Mouse (Mus musculus) urinary bladder, postnatal 36 days (tissue): Measurements from ENCODE around the gene Gpr35.

Experiments
- DNase-seq, 2 experiments: peaks; one replicate each; pipeline ENCODE4 v3.0.0; 2022; ENCODE audit warnings: low spot score in 2 of 2, mixed read lengths in 1 of 2

Gpr35 gene

DNA sequence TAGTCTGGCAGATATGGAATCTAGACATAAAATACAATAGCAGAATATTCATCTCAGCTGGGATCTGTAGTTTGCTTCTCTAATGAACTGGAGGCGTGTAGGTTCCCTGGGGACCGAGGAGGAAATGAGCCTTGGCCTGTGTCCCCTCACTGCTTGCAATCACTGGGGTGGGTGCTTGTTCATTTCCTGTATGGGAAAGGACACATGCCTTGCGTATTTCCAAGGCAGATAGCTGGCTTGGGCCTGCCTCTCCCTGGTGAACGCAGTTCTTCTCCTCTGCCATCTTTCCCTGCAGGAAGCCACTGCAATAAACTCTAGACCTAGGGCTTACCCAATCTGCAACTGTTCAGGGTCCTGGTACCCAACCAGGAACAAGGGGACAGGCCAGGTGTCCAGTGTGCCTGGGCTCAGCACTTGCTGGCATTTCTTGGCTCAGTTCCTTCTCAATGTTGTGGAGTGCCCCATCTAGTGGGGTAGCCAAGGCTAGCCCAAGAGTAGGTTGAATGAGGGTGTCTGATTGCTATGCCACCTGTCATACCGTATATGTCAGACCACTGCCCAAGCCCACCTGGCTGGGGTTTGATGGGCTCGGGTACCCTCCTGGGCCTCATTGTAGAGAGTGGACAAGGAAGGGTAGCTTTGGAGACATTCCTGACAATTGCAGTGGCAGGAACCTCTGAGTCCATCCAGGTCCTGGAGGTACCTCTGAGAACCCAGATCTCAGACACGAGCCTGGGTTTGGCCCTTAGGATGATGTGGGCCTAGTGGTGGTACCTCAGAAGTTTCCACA, 30.6 kb downstream of the Gpr35 start:
- peak in 1 of 2 experiments; percentile 23 for DNase-seq

GRCm38 (mm10) chr1:92982931-92983605, 32.4 kb downstream of the Gpr35 start:
- no peak for DNase-seq

DNA sequence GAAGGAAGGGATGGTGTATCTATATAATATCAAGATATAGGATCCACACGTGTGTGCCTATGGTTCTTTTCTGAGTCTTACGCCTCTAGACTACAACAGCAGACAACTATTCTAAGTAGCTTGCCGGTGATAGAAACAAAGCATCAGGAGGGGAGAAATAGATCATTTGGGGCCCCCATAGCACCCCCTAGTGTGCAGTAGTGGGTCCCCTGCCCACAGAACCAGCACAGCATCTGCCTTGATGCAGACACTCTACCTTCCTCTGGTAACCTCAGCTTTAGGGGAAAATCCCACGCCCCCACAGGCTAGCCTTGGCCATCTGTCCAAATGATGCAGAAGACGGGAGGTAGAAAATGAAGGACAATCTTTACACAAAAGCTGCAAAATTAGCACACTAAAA, 34.3 kb downstream of the Gpr35 start:
- no peak for DNase-seq

DNA sequence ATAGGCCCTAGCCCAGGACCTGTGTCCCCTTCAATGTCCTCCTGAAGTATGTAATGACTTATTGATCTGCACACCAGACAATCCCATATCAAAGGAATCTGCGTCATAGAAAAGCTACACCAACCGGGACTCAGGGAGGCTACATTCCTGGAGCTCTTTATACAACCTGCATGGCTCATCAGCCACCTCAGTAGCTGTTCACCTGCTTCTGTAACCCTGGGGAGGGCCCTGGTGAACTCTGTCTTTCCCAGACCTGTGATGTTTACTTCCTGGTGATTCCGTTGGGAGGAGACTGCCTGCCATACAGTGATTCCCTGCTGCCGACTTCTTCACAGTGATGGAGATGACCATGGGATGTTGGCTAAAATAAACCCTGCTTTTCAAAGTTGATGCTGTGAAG, 38.2 kb downstream of the Gpr35 start:
- no peak for DNase-seq

GRCm38 (mm10) chr1:92989891-92990290, 39.2 kb downstream of the Gpr35 start:
- no peak for DNase-seq

- DNase-seq = no peak
Measured at GRCm38 (mm10) chr1:92992214-92992855, 41.7 kb downstream of the Gpr35 start.

DNA sequence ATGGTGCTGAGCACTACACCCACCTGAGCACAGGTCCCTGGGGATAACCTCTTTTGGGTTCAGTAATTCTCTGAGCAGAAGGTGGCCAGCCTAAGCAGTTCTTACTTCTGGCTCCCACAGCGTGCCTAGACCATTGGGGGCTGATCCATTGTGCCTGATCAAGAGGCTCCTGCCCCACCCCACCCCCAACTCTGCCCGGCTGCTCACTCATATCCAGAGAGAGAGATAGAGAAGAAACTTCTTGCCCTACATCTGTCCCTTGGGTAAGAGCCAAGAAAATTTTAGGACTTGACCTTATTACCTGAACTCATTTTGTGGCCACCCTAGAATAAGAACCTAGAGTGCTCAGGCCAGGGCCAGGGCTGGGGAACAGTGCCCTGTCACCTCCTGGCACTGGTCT, 42.2 kb downstream of the Gpr35 start:
- no peak for DNase-seq

DNA sequence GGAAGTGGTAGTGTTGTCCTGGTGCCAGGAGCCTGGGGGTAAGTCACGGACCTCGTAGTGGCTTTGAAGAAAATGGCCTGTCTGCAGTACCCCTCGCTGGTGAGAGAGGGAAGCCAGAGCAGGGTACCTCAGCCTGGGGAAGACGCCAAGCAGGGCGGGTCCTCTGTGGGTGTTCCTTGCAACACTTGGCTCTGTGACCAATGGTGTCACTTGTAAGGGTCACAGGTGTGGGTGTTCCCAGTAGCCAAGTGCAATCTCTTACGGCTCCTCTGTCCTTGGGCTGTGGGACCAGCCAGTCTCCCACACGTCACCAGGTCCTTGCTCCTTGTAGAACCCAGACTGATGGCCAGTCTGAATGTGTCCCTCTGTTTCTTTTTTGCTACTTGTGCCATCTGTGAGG, 55.4 kb downstream of the Gpr35 start, which contains the start of gene Aqp12:
Gene Aqp12, plus strand, starts transcription at position 274 of the 400 bp plus-strand sequence.
- DNase-seq = no peak

GRCm38 (mm10) chr1:93009196-93009595, 58.5 kb downstream of the Gpr35 start:
- DNase-seq = no peak

DNA sequence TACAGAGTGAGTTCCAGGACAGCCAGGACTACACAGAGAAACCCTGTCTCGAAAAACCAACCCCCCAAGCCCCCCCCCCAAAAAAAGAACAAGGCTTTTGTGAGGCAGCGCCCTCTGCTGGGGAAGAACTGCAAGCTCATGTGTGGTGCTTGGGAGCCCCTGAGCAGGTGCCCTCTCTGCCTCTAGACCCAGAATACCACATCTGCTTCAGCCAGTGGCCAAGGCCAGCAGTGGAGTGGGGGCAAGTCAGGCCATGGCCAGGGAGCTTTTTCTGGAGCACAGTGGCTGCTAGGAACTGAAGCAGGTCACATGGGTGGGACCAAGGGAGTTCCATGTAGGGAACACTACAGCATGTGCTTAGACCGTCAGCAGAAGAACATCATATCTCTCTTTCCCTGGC, 60.1 kb downstream of the Gpr35 start:
- no peak for DNase-seq

GRCm38 (mm10) chr1:93012103-93012585, 61.5 kb downstream of the Gpr35 start:
- no peak for DNase-seq

DNA sequence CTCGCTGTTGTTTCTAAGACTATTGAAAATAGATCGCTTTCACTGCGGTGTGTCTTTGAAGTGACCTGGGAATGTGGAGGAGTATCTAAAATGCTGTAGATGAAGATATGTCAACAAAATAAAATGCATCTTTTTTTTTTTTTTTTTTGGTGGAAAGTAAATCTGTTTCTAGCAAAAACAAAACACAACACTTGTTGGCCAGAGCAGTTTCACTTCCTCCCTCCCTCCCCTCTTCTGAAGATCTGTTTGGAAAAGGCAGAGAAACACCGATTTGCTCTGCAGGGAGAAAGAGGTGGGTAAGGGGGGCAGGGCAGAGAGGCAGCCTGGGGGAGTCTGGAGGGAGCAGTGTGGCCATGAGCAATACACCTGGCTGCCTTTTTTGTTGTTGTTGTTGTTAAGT, 62.7 kb downstream of the Gpr35 start:
- DNase-seq = no peak

DNA sequence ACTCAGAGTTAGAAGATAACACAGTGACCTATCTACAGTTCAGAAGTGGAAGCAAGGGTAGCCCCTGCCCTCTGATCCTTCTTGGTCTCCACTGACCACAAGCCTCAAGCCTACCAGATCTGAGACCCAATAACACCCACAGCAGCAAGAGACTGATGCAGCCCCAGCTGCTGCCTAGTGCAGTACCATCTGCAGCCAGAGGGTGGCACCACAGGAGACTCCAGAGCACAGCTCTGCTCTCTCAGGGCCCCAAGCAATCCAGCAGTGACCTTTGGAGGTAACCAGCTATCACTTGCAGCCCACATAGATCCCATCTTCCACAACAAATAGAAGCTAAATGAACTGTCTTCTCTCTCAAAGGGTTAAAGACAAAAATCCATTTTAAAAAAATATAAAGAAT, 63.8 kb downstream of the Gpr35 start:
- peak; percentile 54 to 62 for DNase-seq

DNA sequence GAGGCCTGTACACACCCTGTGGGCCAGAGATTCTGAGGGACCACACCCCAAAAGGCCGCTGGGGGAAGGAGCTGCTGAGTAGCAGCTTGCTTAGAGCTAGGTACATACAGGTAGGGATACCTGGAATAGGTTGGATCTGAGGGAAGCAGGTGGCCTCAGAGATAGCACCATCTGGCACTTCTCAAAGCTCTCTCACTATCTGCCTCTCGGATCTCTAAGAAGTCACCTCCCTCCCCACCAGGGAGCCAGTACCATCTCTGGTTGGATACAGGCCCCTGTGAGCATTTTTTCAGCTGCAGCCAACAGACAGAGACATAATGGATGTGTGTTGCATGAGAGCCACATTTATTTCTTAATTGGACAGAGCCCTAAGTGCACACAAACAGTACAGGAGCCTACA, 64.5 kb downstream of the Gpr35 start:
- DNase-seq = no peak

GRCm38 (mm10) chr1:93018716-93019115, 68.1 kb downstream of the Gpr35 start:
- DNase-seq = no peak

DNA sequence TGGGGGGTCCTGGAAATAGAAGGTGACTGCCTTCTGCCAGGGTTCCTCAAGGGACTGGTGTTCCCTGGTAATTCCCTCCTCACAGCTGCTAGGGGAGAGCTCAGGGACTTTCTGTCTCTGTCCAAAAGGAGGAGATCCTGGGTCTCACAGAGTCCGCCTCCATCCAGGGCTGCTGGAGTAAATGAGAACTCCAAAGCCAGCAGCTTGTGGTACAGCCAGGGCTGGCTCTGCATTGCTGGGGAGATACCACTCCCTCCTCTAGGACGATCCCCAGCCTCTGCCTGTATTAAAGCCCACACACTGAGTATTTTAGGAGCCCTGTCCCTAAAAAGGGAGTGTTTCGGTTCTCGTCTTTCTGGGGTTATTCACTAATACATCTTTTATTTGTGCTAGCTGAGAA, 69.9 kb downstream of the Gpr35 start:
- no peak for DNase-seq

- no peak for DNase-seq
Measured at GRCm38 (mm10) chr1:93026600-93026999, 75.9 kb downstream of the Gpr35 start.

- no peak for DNase-seq
Measured at GRCm38 (mm10) chr1:93029387-93029786, 78.7 kb downstream of the Gpr35 start.

GRCm38 (mm10) chr1:93030060-93030459, 79.4 kb downstream of the Gpr35 start:
- DNase-seq = no peak

DNA sequence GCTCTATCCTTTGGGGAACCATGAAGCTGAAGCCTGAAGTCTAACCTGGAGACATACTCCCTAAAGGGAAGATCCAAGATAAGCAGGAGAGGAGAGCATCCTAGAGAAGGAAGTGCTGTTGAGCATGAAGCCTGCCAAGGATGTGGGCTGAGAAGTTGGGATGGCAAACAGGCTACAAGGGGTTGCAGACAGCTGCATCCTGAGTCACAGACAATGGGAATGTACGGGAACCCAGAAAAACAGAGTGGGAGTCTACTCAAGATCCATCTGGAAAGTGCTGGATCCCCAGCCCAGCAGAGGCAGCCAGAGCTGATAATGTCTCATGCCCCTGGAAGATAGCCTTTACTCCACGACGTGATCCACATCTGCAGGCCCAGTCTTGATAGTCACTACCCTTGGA, 80.5 kb downstream of the Gpr35 start:
- DNase-seq = no peak

GRCm38 (mm10) chr1:93033989-93034388, 83.3 kb downstream of the Gpr35 start:
- DNase-seq = no peak

DNA sequence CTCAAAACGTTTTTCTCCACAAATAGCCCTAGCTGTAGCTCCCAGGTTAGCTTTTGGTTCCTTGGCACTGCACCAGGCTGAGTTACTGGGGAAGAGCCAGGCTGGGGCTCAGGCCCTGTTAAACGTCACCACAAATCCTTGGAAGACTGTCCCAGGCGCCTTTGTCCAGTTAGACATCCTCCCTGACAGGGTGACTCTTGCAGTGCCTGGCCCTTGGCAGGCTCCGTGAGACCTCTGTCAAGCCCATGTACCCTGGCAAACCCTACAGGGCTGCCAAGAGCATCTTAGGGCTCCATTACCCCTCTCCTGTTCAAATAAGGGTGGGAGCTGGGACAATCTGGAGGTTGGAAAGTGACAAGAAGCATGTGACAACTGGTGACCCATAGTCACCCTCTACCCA, 85.3 kb downstream of the Gpr35 start:
- DNase-seq = no peak
